In genomic region chr12:15817365-15817764, GRCm38 (mm10) we compare ENCODE assay signal across 8 mouse cellular contexts. TPM values are rescaled to one million over a fixed set of nuclear protein-coding genes. Genes with fewer than 3 reads are reported as not detected.
A peak's percentile ranks its signal among the peaks of the same experiment; 100 is the strongest.
DNase-seq lines count a peak whose midpoint lies in the region; ATAC-seq and TF ChIP-seq lines count a peak whose summit lies in the region.

No protein-coding gene starts in this region.

- ATAC-seq in erythroblast, adult 5-6 weeks (replicated peaks; ENCODE audit: low FRiP score, poor library complexity, severe bottlenecking) = no peak
- no peak for ATAC-seq in heart, embryonic 12.5 days (ENCODE audit: insufficient number of reproducible peaks, low FRiP score)
- peak; percentile 7; the same call in 1 of the 2 replicates for ATAC-seq in kidney, embryonic 15.5 days (replicated peaks; ENCODE audit: low FRiP score)
- no peak for ATAC-seq in midbrain, embryonic 15.5 days (replicated peaks)

- TF ChIP-seq RAD21 in MEL (IDR thresholded peaks at IDR 0.05; ENCODE audit: low read depth, low read length) = no peak

- H3K4me3 ChIP-seq in erythroblast, embryonic 14.5 days (replicated peaks) = peak overlapping the region; percentile 65
- H3K4me3 ChIP-seq in MEL (ENCODE audit: control insufficient read depth in 1 of 2, insufficient read depth in 1 of 2, low read depth in 2 of 2, low read length in 2 of 2) = peak overlapping the region; percentile 74 to 90
- peak overlapping the region; percentile 79 for H3K4me3 ChIP-seq in heart, embryonic 12.5 days
- H3K4me3 ChIP-seq in kidney, embryonic 15.5 days (replicated peaks) = peak overlapping the region; percentile 81
- H3K4me3 ChIP-seq in midbrain, embryonic 15.5 days = peak overlapping the region; percentile 99

- whole genome bisulfite sequencing in heart, embryonic 12.5 days = 34% methylated on average over 4 of the region's 4 CpGs
- 7% methylated on average over 4 of the region's 4 CpGs for WGBS in kidney, embryonic 15.5 days
- WGBS in midbrain, embryonic 15.5 days = 18% methylated on average over 4 of the region's 4 CpGs

- H3K4me1 ChIP-seq in erythroblast, embryonic 14.5 days (ENCODE audit: control insufficient read depth) = peaks cover 18% of the 10 kb centered on the region
- peaks cover 0 to 1% of the 10 kb centered on the region in 2 experiments; a peak in 3 of 4 replicates for H3K4me1 ChIP-seq in MEL (ENCODE audit: control insufficient read depth in 1 of 2, insufficient read depth in 2 of 2, low read length in 2 of 2)
- H3K4me1 ChIP-seq in heart, embryonic 12.5 days (replicated peaks) = peaks cover 6% of the 10 kb centered on the region
- H3K4me1 ChIP-seq in kidney, embryonic 15.5 days = peaks cover 21% of the 10 kb centered on the region
- peaks cover 8% of the 10 kb centered on the region for H3K4me1 ChIP-seq in midbrain, embryonic 15.5 days

- H3K27ac ChIP-seq in MEL (ENCODE audit: control insufficient read depth, low read depth, low read length) = peak overlapping the region; percentile 35
- peak overlapping the region; percentile 97 for H3K27ac ChIP-seq in heart, embryonic 12.5 days (ENCODE audit: poor library complexity, severe bottlenecking)
- H3K27ac ChIP-seq in kidney, embryonic 15.5 days = peak overlapping the region; percentile 97
- H3K27ac ChIP-seq in midbrain, embryonic 15.5 days = peak overlapping the region; percentile 98

- H3K9ac ChIP-seq in MEL (ENCODE audit: control insufficient read depth, low read depth, low read length, poor library complexity, severe bottlenecking) = peak overlapping the region; percentile 78
- peak overlapping the region; percentile 60 for H3K9ac ChIP-seq in heart, embryonic 12.5 days
- peak overlapping the region; percentile 84 for H3K9ac ChIP-seq in kidney, embryonic 15.5 days
- H3K9ac ChIP-seq in midbrain, embryonic 15.5 days = peak overlapping the region; percentile 100

- no peaks in the 10 kb centered on the region for H3K9me3 ChIP-seq in erythroblast, embryonic 14.5 days (ENCODE audit: control insufficient read depth, low read length)
- no peaks in the 10 kb centered on the region for H3K9me3 ChIP-seq in MEL (replicated peaks; ENCODE audit: insufficient read depth, low read length)
- no peaks in the 10 kb centered on the region for H3K9me3 ChIP-seq in heart, embryonic 12.5 days (replicated peaks)
- H3K9me3 ChIP-seq in kidney, embryonic 15.5 days (replicated peaks) = no peaks in the 10 kb centered on the region
- no peaks in the 10 kb centered on the region for H3K9me3 ChIP-seq in midbrain, embryonic 15.5 days

- DNase-seq in MEL (ENCODE audit: low read depth, low spot score) = no peak
- no peak for DNase-seq in cerebellum, adult 11 months
- DNase-seq in layer of hippocampus, adult 9-10 months (ENCODE audit: low spot score) = no peak

- H3K36me3 ChIP-seq in erythroblast, embryonic 14.5 days (ENCODE audit: control insufficient read depth) = no peaks in the 10 kb centered on the region
- H3K36me3 ChIP-seq in MEL (ENCODE audit: control insufficient read depth in 1 of 2, insufficient read depth in 2 of 2, low read length in 2 of 2) = peaks cover 0 to 4% of the 10 kb centered on the region in 2 experiments; a peak in 2 of 4 replicates
- H3K36me3 ChIP-seq in heart, embryonic 12.5 days = no peaks in the 10 kb centered on the region
- H3K36me3 ChIP-seq in kidney, embryonic 15.5 days = no peaks in the 10 kb centered on the region
- no peaks in the 10 kb centered on the region for H3K36me3 ChIP-seq in midbrain, embryonic 15.5 days (replicated peaks)

- no peak for TF ChIP-seq CTCF in MEL (IDR thresholded peaks at IDR 0.05 in 2 of 3, conservative IDR thresholded peaks at IDR 0.05 in 1 of 3; ENCODE audit: control insufficient read depth in 1 of 3, insufficient read depth in 1 of 3, low read depth in 2 of 3, low read length in 3 of 3, poor library complexity in 1 of 3, severe bottlenecking in 1 of 3)

- H3K4me2 ChIP-seq in heart, embryonic 12.5 days = peak overlapping the region; percentile 70
- peak overlapping the region; percentile 83 for H3K4me2 ChIP-seq in kidney, embryonic 15.5 days
- H3K4me2 ChIP-seq in midbrain, embryonic 15.5 days = peak overlapping the region; percentile 62

- H3K27me3 ChIP-seq in erythroblast, embryonic 14.5 days (ENCODE audit: control insufficient read depth) = peaks cover 44% of the 10 kb centered on the region
- H3K27me3 ChIP-seq in MEL (ENCODE audit: control insufficient read depth in 1 of 2, insufficient read depth in 2 of 2, low read length in 2 of 2) = no peaks in the 10 kb centered on the region
- no peaks in the 10 kb centered on the region for H3K27me3 ChIP-seq in heart, embryonic 12.5 days (replicated peaks)
- no peaks in the 10 kb centered on the region for H3K27me3 ChIP-seq in kidney, embryonic 15.5 days
- no peaks in the 10 kb centered on the region for H3K27me3 ChIP-seq in midbrain, embryonic 15.5 days (replicated peaks)

- TF ChIP-seq EP300 in MEL (IDR thresholded peaks at IDR 0.05; ENCODE audit: low read depth in 1 of 2, low read length in 2 of 2) = no peak

- H3K79me2 ChIP-seq in MEL (ENCODE audit: control insufficient read depth, insufficient read depth, low read length, poor library complexity) = peaks cover 36% of the 10 kb centered on the region

- TF ChIP-seq POLR2A in MEL (IDR thresholded peaks at IDR 0.05; ENCODE audit: control insufficient read depth in 1 of 2, insufficient read depth in 1 of 2, low read depth in 1 of 2, low read length in 2 of 2, poor library complexity in 1 of 2) = no peak

TF ChIP-seq in MEL, 35 proteins besides CTCF, POLR2A, EP300 and RAD21:
- TF ChIP-seq CHD2 (IDR thresholded peaks at IDR 0.05; ENCODE audit: low read length) (peak; percentile 19; the same call in 1 of the 2 replicates), NELFE (IDR thresholded peaks at IDR 0.05; ENCODE audit: low read depth, low read length) (peak; percentile 1; the same call in 1 of the 2 replicates), ZMIZ1 (IDR thresholded peaks at IDR 0.05; ENCODE audit: low read depth, low read length) (no peak), UBTF (IDR thresholded peaks at IDR 0.05; ENCODE audit: borderline replicate concordance, insufficient read depth, low read depth, low read length) (0 out of 2 replicates have a peak, but pooled peaks have one; percentile 7)

RNA-seq across cellular contexts. Expression of gene Trib2, which starts 0.6 kb away (rescaled TPM):
- 0.07 TPM in 1 of 2 replicates, not detected in the other for polyA plus RNA-seq in erythroblast, embryonic 14.5 days (2012)
- total RNA-seq in erythroblast, adult 5-6 weeks (2015; ENCODE audit: low replicate concordance) = 1.3 and 1.7 TPM in 2 replicates
- total RNA-seq in erythroblast, adult 5-6 weeks (2017; ENCODE audit: low replicate concordance) = 0.84 and 1.6 TPM in 2 replicates
- total RNA-seq in MEL (2012; rRNA removed) = 42.1 and 53.8 TPM in 2 replicates
- polyA plus RNA-seq in MEL (2012; ENCODE audit: insufficient read depth in 1 of 2, insufficient read length in 2 of 2, low read depth in 1 of 2, low replicate concordance in 2 of 2, missing spikeins in 1 of 2) = 10 to 100 TPM; 20.1 to 80.6 TPM
- 66.6 and 67.4 TPM in 2 replicates for polyA plus RNA-seq in heart, embryonic 12.5 days (2016; fragmentation: Nextera tagmentation; extraction: Ambion mirVana)
- 54.8 and 56.1 TPM in 2 replicates for polyA plus RNA-seq in kidney, embryonic 15.5 days (2015; fragmentation: Nextera tagmentation; extraction: Ambion mirVana)
- 131 and 148 TPM in 2 replicates for polyA plus RNA-seq in midbrain, embryonic 15.5 days (2015; fragmentation: Nextera tagmentation; extraction: Ambion mirVana)

Comparison
In these comparisons a context has a peak if more than half of its experiments do, and no peak if none do; other contexts are left out.
1. H3K27ac ChIP-seq: peak in every context shown above with its lines; median percentile 98 in midbrain, embryonic 15.5 days; 97 in heart, embryonic 12.5 days; 97 in kidney, embryonic 15.5 days; 35 in MEL.
2. RNA of gene Trib2, which starts 0.6 kb away (polyA plus RNA-seq): 131 to 148 TPM in midbrain, embryonic 15.5 days, 20.1 to 80.6 TPM in MEL, 66.6 to 67.4 TPM in heart, embryonic 12.5 days and 54.8 to 56.1 TPM in kidney, embryonic 15.5 days; 0.07 TPM in erythroblast, embryonic 14.5 days; every median in the first group is over 10 times any median in the second.
3. Peak in every context shown above with its lines, with median percentiles within 50 percentile points of each other: H3K4me3 ChIP-seq, H3K9ac ChIP-seq and H3K4me2 ChIP-seq.